Mouse (Mus musculus) MEL (cell line): ENCODE results near the gene Fam19a2. TPM values are rescaled to one million over a fixed set of nuclear protein-coding genes. Genes with fewer than 3 reads are reported as not detected.

Experiments used
- DNase-seq: peaks from one replicate; pipeline ENCODE4 v3.0.0; 2011; ENCODE audit warnings: low read depth, low spot score
- H3K27ac ChIP-seq: 2 replicates; pipeline ENCODE4 v1.5.1; 2012; ENCODE audit warnings: low read depth, mild to moderate bottlenecking, control low read depth, low read length, moderate library complexity; ENCODE audit not compliant: control insufficient read depth
- H3K27me3 ChIP-seq, 2 experiments: fragments of 150-350 bp in 1 of 2; sonication (generic) in 1 of 2; 2 replicates each; pipeline ENCODE4 v1.6.1; 2012; ENCODE audit warnings: low read length in 2 of 2, mild to moderate bottlenecking in 2 of 2, improper control_type of control experiment in 1 of 2, moderate library complexity in 1 of 2; ENCODE audit not compliant: insufficient read depth in 2 of 2, control insufficient read depth in 1 of 2
- H3K36me3 ChIP-seq, 2 experiments: 2 replicates each; pipeline ENCODE4 v1.6.1; 2012 to 2014; ENCODE audit warnings: low read length in 2 of 2, improper control_type of control experiment in 1 of 2, inconsistent platforms in 1 of 2, mild to moderate bottlenecking in 1 of 2; ENCODE audit not compliant: insufficient read depth in 2 of 2, control insufficient read depth in 1 of 2
- H3K4me1 ChIP-seq, 2 experiments: fragments of 150-350 bp in 1 of 2; sonication (generic) in 1 of 2; 2 replicates each; pipeline ENCODE4 v1.6.1; 2012; ENCODE audit warnings: low read length in 2 of 2, improper control_type of control experiment in 1 of 2, mild to moderate bottlenecking in 1 of 2; ENCODE audit not compliant: insufficient read depth in 2 of 2, control insufficient read depth in 1 of 2
- H3K4me3 ChIP-seq, 2 experiments: fragments of 150-350 bp in 1 of 2; sonication (generic) in 1 of 2; 2 replicates each; pipeline ENCODE4 v1.5.1; 2012; ENCODE audit warnings: low read depth in 2 of 2, low read length in 2 of 2, mild to moderate bottlenecking in 2 of 2, moderate library complexity in 2 of 2, control low read depth in 1 of 2, improper control_type of control experiment in 1 of 2; ENCODE audit not compliant: control insufficient read depth in 1 of 2, insufficient read depth in 1 of 2
- H3K79me2 ChIP-seq: 2 replicates; pipeline ENCODE4 v1.6.1; 2012; ENCODE audit warnings: mild to moderate bottlenecking, low read length, moderate library complexity; ENCODE audit not compliant: control insufficient read depth, poor library complexity, insufficient read depth
- H3K9ac ChIP-seq: 2 replicates; pipeline ENCODE4 v1.6.1; 2012; ENCODE audit warnings: low read depth, mild to moderate bottlenecking, control low read depth, low read length, moderate library complexity; ENCODE audit not compliant: control insufficient read depth, poor library complexity, severe bottlenecking
- H3K9me3 ChIP-seq: fragments of 150-350 bp; sonication (generic); replicated peaks from 2 replicates; pipeline ENCODE4 v1.6.1; 2012; ENCODE audit warnings: mild to moderate bottlenecking, low read length, improper control_type of control experiment, moderate library complexity; ENCODE audit not compliant: insufficient read depth
- BHLHE40 ChIP-seq: IDR thresholded peaks from 2 replicates; pipeline ENCODE4 v1.6.1; 2012; ENCODE audit warnings: low read depth, mild to moderate bottlenecking, inconsistent platforms, low read length, improper control_type of control experiment, borderline replicate concordance
- ELF1 ChIP-seq: IDR thresholded peaks from 2 replicates; pipeline ENCODE4 v1.6.1; 2014; ENCODE audit warnings: low read depth, mild to moderate bottlenecking, inconsistent platforms, low read length, improper control_type of control experiment, moderate library complexity
- EP300 ChIP-seq, 2 experiments: IDR thresholded peaks; 2 replicates each; pipeline ENCODE4 v1.6.1; 2011; ENCODE audit warnings: improper control_type of control experiment in 2 of 2, low read length in 2 of 2, low read depth in 1 of 2, mild to moderate bottlenecking in 1 of 2
- ETS1 ChIP-seq: IDR thresholded peaks from 2 replicates; pipeline ENCODE4 v1.6.1; 2012; ENCODE audit warnings: low read depth, mild to moderate bottlenecking, inconsistent platforms, low read length, improper control_type of control experiment, moderate library complexity
- JUND ChIP-seq: IDR thresholded peaks from 2 replicates; pipeline ENCODE4 v1.6.1; 2011; ENCODE audit warnings: low read depth, mild to moderate bottlenecking, improper control_type of control experiment, low read length
- MAFK ChIP-seq: IDR thresholded peaks from 2 replicates; pipeline ENCODE4 v1.6.1; 2011; ENCODE audit warnings: low read depth, mild to moderate bottlenecking, low read length, improper control_type of control experiment, borderline replicate concordance
- MAX ChIP-seq: IDR thresholded peaks from 2 replicates; pipeline ENCODE4 v1.6.1; 2011; ENCODE audit warnings: low read length, improper control_type of control experiment
- MXI1 ChIP-seq: IDR thresholded peaks from 2 replicates; pipeline ENCODE4 v1.6.1; 2011; ENCODE audit warnings: mild to moderate bottlenecking, low read depth, low read length, improper control_type of control experiment
- MYC ChIP-seq: IDR thresholded peaks from 2 replicates; pipeline ENCODE4 v1.6.1; 2011; ENCODE audit warnings: low read depth, mild to moderate bottlenecking, low read length, improper control_type of control experiment, moderate library complexity
- NELFE ChIP-seq: IDR thresholded peaks from 2 replicates; pipeline ENCODE4 v1.6.1; 2011; ENCODE audit warnings: low read depth, low read length, improper control_type of control experiment
- NRF1 ChIP-seq: IDR thresholded peaks from 2 replicates; pipeline ENCODE4 v1.6.1; 2014; ENCODE audit warnings: low read depth, mild to moderate bottlenecking, inconsistent platforms, low read length, improper control_type of control experiment, moderate library complexity; ENCODE audit not compliant: poor library complexity, insufficient read depth, severe bottlenecking
- POLR2A ChIP-seq, 2 experiments: IDR thresholded peaks; 2 replicates each; pipeline ENCODE4 v1.6.1; 2011 to 2012; ENCODE audit warnings: low read length in 2 of 2, mild to moderate bottlenecking in 2 of 2, control low read depth in 1 of 2, improper control_type of control experiment in 1 of 2, low read depth in 1 of 2, moderate library complexity in 1 of 2; ENCODE audit not compliant: control insufficient read depth in 1 of 2, insufficient read depth in 1 of 2, poor library complexity in 1 of 2
- RCOR1 ChIP-seq: IDR thresholded peaks from 2 replicates; pipeline ENCODE4 v1.6.1; 2012; ENCODE audit warnings: low read depth, mild to moderate bottlenecking, inconsistent platforms, low read length, improper control_type of control experiment
- SMC3 ChIP-seq: IDR thresholded peaks from 2 replicates; pipeline ENCODE4 v1.6.1; 2011; ENCODE audit warnings: low read depth, low read length, improper control_type of control experiment
- TCF12 ChIP-seq: IDR thresholded peaks from 2 replicates; pipeline ENCODE4 v1.6.1; 2014; ENCODE audit warnings: low read depth, mild to moderate bottlenecking, inconsistent platforms, low read length, improper control_type of control experiment, moderate library complexity
- UBTF ChIP-seq: IDR thresholded peaks from 2 replicates; pipeline ENCODE4 v1.6.1; 2012; ENCODE audit warnings: low read depth, mild to moderate bottlenecking, inconsistent platforms, low read length, improper control_type of control experiment, moderate library complexity, borderline replicate concordance; ENCODE audit not compliant: insufficient read depth
- USF1 ChIP-seq: IDR thresholded peaks from 2 replicates; pipeline ENCODE4 v1.6.1; 2014; ENCODE audit warnings: low read depth, mild to moderate bottlenecking, inconsistent platforms, low read length, improper control_type of control experiment, moderate library complexity
- ZKSCAN1 ChIP-seq: IDR thresholded peaks from 2 replicates; pipeline ENCODE4 v1.6.1; 2012; ENCODE audit warnings: low read depth, mild to moderate bottlenecking, inconsistent platforms, low read length, improper control_type of control experiment, moderate library complexity
- polyA plus RNA-seq, 2 experiments: library from polyadenylated mRNA; stranded (reverse) in 1 of 2; unstranded in 1 of 2; fragments of >175 nt in 1 of 2; fragments of >200 nt in 1 of 2; gene quantifications; 2 replicates each; pipeline versions ENCODE4 v1.2.1 to v1.2.4; 2012; ENCODE audit warnings: low replicate concordance in 2 of 2, low read depth in 1 of 2; ENCODE audit not compliant: insufficient read length in 2 of 2, insufficient read depth in 1 of 2, missing spikeins in 1 of 2
- total RNA-seq: library from RNA; depleted of rRNA; stranded (reverse); fragments of 300-350 nt; gene quantifications from 2 replicates; pipeline ENCODE4 v1.2.3, GENCODE M21; 2012

Fam19a2 gene
- total and polyA plus RNA-seq, 3 experiments: not detected

- Histone ChIP-seq H3K4me1 (no peaks in the 10 kb centered on the region), H3K79me2 (no peaks in the 10 kb centered on the region), H3K27me3 (no peaks in the 10 kb centered on the region; a peak in 1 of 4 replicates), H3K4me3 (no peak overlapping the region), H3K27ac (no peak overlapping the region), H3K9ac (no peak overlapping the region), H3K36me3 (no peaks in the 10 kb centered on the region), H3K9me3 (no peaks in the 10 kb centered on the region)
- DNase-seq: no peak
- TF ChIP-seq EP300 (IDR thresholded peaks at IDR 0.05; ENCODE audit: low read depth in 1 of 2, low read length in 2 of 2): no peak
- TF ChIP-seq MAX: no peak
- no peak for TF ChIP-seq MAFK
- no peak for TF ChIP-seq ELF1
- TF ChIP-seq NRF1: no peak
- TF ChIP-seq MXI1: no peak
- no peak for TF ChIP-seq USF1
- no peak for TF ChIP-seq JUND
- TF ChIP-seq BHLHE40: no peak
- TF ChIP-seq RCOR1: no peak
- no peak for TF ChIP-seq UBTF
Observed at GRCm38 (mm10) chr10:123229420-123229819, 34.4 kb upstream of the Fam19a2 start.

GRCm38 (mm10) chr10:123248063-123248462, 15.7 kb upstream of the Fam19a2 start:
- no peaks in the 10 kb centered on the region; a peak in 2 of 4 replicates for H3K27me3 ChIP-seq
- no peak overlapping the region for H3K4me3 ChIP-seq
- no peak overlapping the region for H3K9ac ChIP-seq
- no peak for DNase-seq
- H3K9me3 ChIP-seq: no peaks in the 10 kb centered on the region
- no peak overlapping the region for H3K27ac ChIP-seq
- H3K79me2 ChIP-seq: no peaks in the 10 kb centered on the region
- no peaks in the 10 kb centered on the region for H3K4me1 ChIP-seq
- TF ChIP-seq ETS1 (no peak), TCF12 (no peak), USF1 (no peak), SMC3 (no peak), ZKSCAN1 (no peak), NELFE (no peak), MYC (no peak), POLR2A (IDR thresholded peaks at IDR 0.05; ENCODE audit: control insufficient read depth in 1 of 2, insufficient read depth in 1 of 2, low read depth in 1 of 2, low read length in 2 of 2, poor library complexity in 1 of 2) (no peak)
- H3K36me3 ChIP-seq: no peaks in the 10 kb centered on the region
